Mouse (Mus musculus) ovary, postnatal 10 days (tissue): ENCODE results near the gene Olfr1393.
"Not testable (repeated sequence)": the region's sequence is repeated elsewhere in the genome, so short reads cannot be mapped to it uniquely, and the experiment has no call there.

Experiments
- DNase-seq: peaks from one replicate; pipeline ENCODE4 v3.0.0; 2022; ENCODE audit warnings: low spot score

The Olfr1393 gene

DNA sequence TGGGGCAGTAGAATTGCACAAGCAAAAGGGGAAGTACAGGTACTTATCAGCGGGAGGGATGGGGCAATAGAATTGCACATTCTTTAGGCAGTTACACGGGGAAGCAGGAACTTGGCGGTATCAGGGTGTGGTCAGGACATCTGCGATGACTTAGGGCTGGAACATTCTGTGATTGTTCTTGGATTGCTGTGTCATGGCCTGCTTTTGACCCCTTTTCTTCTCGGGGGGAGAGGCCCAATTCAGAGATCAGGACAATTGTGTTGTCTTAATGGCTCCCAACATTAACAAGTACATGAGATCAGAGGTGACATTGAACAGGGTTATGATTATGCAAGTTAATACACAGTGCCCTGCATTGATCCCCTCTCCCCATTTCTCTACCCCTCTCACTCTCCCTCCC lies 30.4 kb downstream of the Olfr1393 start:
- DNase-seq = not testable (repeated sequence)

DNA sequence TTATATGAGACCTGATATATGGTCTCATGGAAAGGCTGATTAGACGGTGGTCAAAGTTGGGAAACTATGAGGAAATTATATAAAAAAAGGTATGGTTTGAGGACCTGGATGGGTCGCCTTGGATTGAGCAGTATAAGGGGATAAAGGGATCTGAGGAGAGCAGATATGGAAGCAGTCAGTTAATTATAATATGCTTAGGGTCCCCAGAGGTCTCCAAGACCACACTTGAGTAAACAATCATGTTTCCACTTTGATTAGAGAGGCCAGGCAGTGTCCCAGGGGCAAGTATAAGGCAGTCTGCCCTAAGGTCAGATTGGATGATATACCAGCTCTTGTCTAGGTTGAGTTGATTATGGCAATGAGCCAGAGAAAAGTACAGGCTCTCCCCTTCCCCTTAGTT lies 44.3 kb downstream of the Olfr1393 start, which contains the start of gene Olfr1391:
Olfr1391 (plus strand) TSS at position 301 of the 400 bp plus-strand sequence.
- no peak for DNase-seq

DNA sequence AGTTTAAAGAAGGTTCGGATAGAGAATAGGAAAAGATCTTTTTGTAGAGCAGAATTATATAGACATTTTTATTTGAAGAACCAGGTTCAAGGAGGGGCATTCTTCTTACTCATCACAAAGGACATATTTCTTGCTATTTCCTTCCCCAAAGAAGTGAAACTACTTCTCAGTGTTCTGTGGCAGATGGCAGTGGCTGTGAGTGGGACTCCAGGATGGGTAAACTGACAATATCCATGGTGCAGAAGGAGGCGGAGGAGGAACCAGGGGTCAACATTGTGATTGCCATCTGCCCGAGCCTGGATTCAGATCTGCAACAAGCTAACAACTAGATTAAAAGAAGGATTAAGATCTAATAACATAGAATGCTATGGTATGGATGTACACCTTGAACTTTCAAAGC lies 48.6 kb downstream of the Olfr1393 start:
- DNase-seq = no peak

DNA sequence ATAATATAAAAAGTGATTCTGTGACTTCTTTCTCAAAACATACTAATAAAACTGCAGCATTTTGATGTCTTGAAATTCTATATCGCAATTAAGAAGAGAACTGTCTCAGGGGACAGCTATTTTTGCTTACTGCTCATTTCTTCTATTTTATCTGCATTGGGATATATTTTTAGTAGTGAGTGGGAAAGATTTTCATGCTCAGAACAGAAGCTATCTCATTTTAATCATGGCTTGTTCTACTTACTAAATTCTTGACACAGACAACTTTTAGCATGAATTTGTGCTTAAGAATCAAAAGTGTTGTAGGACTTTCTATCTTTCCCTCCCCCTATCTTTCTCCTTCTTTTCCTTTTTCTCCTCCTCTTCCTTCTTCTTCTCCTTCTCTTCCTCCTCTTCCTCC lies 51.6 kb downstream of the Olfr1393 start:
- DNase-seq = no peak
